Mouse (Mus musculus): ENCODE measurements around the gene Nemp1. TPM values are rescaled to one million over a fixed set of nuclear protein-coding genes. Genes with fewer than 3 reads are reported as not detected.
A peak's percentile ranks its signal among the peaks of the same experiment; 100 is the strongest.

Nemp1 gene
- polyA plus RNA-seq, 1 experiment from 2014 or later: 11.8 TPM

DNA sequence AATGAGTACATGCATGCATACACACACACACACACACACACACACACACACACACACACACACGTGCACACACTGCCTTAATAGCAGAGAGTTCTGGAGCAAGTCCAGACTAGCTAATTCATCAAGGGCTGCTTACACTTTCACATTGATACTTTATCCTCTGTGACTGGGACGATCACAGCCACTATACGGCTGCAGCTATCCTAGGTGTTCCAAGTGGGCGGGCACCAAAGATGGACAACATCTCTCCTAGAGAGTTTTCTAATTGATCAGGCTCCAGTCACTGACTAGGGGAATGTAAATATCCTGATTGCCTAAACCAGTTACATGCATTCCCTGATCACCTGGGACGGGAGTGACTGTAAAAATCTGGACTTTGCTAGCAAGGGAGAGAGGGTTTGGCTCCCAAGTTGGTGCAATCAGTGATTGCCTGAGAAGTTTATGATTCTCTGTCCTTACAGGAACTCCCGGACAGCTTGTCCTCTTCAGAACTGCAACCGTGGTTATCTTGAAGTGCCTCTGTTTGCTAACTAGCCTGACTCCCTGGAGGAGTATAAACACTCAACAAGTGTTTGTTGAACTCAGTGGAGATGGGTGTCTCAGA, 33.9 kb upstream of the Nemp1 start:
- Histone ChIP-seq H3K9ac (ENCODE audit: low read length) (no peak overlapping the region), H3K4me3 (ENCODE audit: control insufficient read depth in 1 of 2, insufficient read depth in 1 of 2, low read depth in 1 of 2, low read length in 2 of 2) (no peak overlapping the region), H3K27me3 (ENCODE audit: control insufficient read depth, insufficient read depth, low read length) (no peaks in the 10 kb centered on the region), H3K9me3 (ENCODE audit: control insufficient read depth, low read length) (no peaks in the 10 kb centered on the region), H3K4me2 (ENCODE audit: low read length) (no peak overlapping the region), H3K4me1 (ENCODE audit: control insufficient read depth in 2 of 2, insufficient read depth in 2 of 2, low read length in 2 of 2) (peaks cover 0 to 4% of the 10 kb centered on the region in 2 experiments; a peak in 1 of 4 replicates), H3K36me3 (ENCODE audit: control insufficient read depth, insufficient read depth, low read length) (no peaks in the 10 kb centered on the region), H3K27ac (replicated peaks in 1 of 2; ENCODE audit: control insufficient read depth in 1 of 2, insufficient read depth in 1 of 2, low read depth in 2 of 2, low read length in 2 of 2) (no peak overlapping the region)
- WGBS: 52% methylated on average over 7 of the region's 7 CpGs
- ATAC-seq (ENCODE audit: insufficient number of reproducible peaks, insufficient read depth, low FRiP score, low read depth): no peak

DNA sequence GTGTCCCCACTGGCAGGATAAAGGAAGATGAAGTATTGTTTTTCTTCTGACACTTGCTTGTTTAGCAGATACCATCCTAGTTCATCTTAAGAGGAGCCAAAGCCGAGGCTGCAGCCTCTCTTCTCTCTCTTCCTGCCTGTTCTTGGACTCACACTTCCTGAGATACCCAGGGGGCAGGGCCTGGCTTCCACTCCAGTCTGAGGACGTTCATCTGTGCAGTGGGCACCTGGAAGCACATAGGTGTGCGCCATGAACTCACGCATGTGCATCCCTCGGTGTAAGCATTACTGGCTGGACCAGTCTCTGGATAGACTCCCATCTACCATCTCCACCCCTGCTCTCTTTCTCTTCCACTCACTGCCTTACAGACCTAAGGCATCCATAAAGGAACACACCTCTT, 26.3 kb upstream of the Nemp1 start:
- Histone ChIP-seq H3K27me3 (ENCODE audit: control insufficient read depth, insufficient read depth, low read length) (no peaks in the 10 kb centered on the region), H3K4me3 (ENCODE audit: control insufficient read depth in 1 of 2, insufficient read depth in 1 of 2, low read depth in 1 of 2, low read length in 2 of 2) (no peak overlapping the region), H3K9me3 (ENCODE audit: control insufficient read depth, low read length) (no peaks in the 10 kb centered on the region), H3K36me3 (ENCODE audit: control insufficient read depth, insufficient read depth, low read length) (no peaks in the 10 kb centered on the region), H3K9ac (ENCODE audit: low read length) (no peak overlapping the region), H3K4me1 (ENCODE audit: control insufficient read depth in 2 of 2, insufficient read depth in 2 of 2, low read length in 2 of 2) (peaks cover 11 to 12% of the 10 kb centered on the region in 2 experiments), H3K27ac (replicated peaks in 1 of 2; ENCODE audit: control insufficient read depth in 1 of 2, insufficient read depth in 1 of 2, low read depth in 2 of 2, low read length in 2 of 2) (no peak overlapping the region), H3K4me2 (ENCODE audit: low read length) (no peak overlapping the region)
- no peak for ATAC-seq (ENCODE audit: insufficient number of reproducible peaks, insufficient read depth, low FRiP score, low read depth)
- 51% methylated on average over 5 of the region's 5 CpGs for WGBS

GRCm38 (mm10) chr10:127641861-127642771, 24.6 kb upstream of the Nemp1 start:
- H3K36me3 ChIP-seq (ENCODE audit: control insufficient read depth, insufficient read depth, low read length): peaks cover 4% of the 10 kb centered on the region
- H3K9ac ChIP-seq (ENCODE audit: low read length): peak overlapping the region; percentile 92
- ATAC-seq (ENCODE audit: insufficient number of reproducible peaks, insufficient read depth, low FRiP score, low read depth): peak; percentile 54
- H3K27me3 ChIP-seq (ENCODE audit: control insufficient read depth, insufficient read depth, low read length): no peaks in the 10 kb centered on the region
- H3K27ac ChIP-seq (replicated peaks in 1 of 2; ENCODE audit: control insufficient read depth in 1 of 2, insufficient read depth in 1 of 2, low read depth in 2 of 2, low read length in 2 of 2): peak overlapping the region; percentile 89 to 94
- 5% methylated on average over 19 of the region's 19 CpGs for WGBS
- H3K9me3 ChIP-seq (ENCODE audit: control insufficient read depth, low read length): no peaks in the 10 kb centered on the region
- peaks cover 8 to 12% of the 10 kb centered on the region in 2 experiments for H3K4me1 ChIP-seq (ENCODE audit: control insufficient read depth in 2 of 2, insufficient read depth in 2 of 2, low read length in 2 of 2)
- peak overlapping the region; percentile 94 for H3K4me2 ChIP-seq (ENCODE audit: low read length)
- peak overlapping the region; percentile 66 to 70 for H3K4me3 ChIP-seq (ENCODE audit: control insufficient read depth in 1 of 2, insufficient read depth in 1 of 2, low read depth in 1 of 2, low read length in 2 of 2)

GRCm38 (mm10) chr10:127642772-127643552, 23.7 kb upstream of the Nemp1 start, which contains the start of gene Stat6:
Gene Stat6 (plus strand): TSS chr10:127642986.
- Histone ChIP-seq H3K27ac (replicated peaks in 1 of 2; ENCODE audit: control insufficient read depth in 1 of 2, insufficient read depth in 1 of 2, low read depth in 2 of 2, low read length in 2 of 2) (peak within 1 kb of the TSS; percentile 89 to 94), H3K4me1 (ENCODE audit: control insufficient read depth in 2 of 2, insufficient read depth in 2 of 2, low read length in 2 of 2) (peaks cover 7 to 12% of the 10 kb centered on the region in 2 experiments), H3K9ac (ENCODE audit: low read length) (peak within 1 kb of the TSS; percentile 92), H3K4me2 (ENCODE audit: low read length) (peak within 1 kb of the TSS; percentile 94), H3K36me3 (ENCODE audit: control insufficient read depth, insufficient read depth, low read length) (peaks cover 13% of the 10 kb centered on the region), H3K4me3 (ENCODE audit: control insufficient read depth in 1 of 2, insufficient read depth in 1 of 2, low read depth in 1 of 2, low read length in 2 of 2) (peak within 1 kb of the TSS; percentile 66 to 70), H3K27me3 (ENCODE audit: control insufficient read depth, insufficient read depth, low read length) (no peaks in the 10 kb centered on the region), H3K9me3 (ENCODE audit: control insufficient read depth, low read length) (no peaks in the 10 kb centered on the region)
- peak; percentile 62 for ATAC-seq (ENCODE audit: insufficient number of reproducible peaks, insufficient read depth, low FRiP score, low read depth)
- WGBS: under 1% methylated on average over 36 of the region's 37 CpGs

- H3K27ac ChIP-seq (replicated peaks in 1 of 2; ENCODE audit: control insufficient read depth in 1 of 2, insufficient read depth in 1 of 2, low read depth in 2 of 2, low read length in 2 of 2): peak overlapping the region; percentile 89 to 94
- WGBS: 1% methylated on average over 25 of the region's 25 CpGs
These were observed 23.0 kb upstream of the Nemp1 start for GRCm38 (mm10) chr10:127643553-127644238.

GRCm38 (mm10) chr10:127645791-127646190, 20.9 kb upstream of the Nemp1 start:
- H3K36me3 ChIP-seq (ENCODE audit: control insufficient read depth, insufficient read depth, low read length): peaks cover 38% of the 10 kb centered on the region
- H3K4me3 ChIP-seq (ENCODE audit: control insufficient read depth in 1 of 2, insufficient read depth in 1 of 2, low read depth in 1 of 2, low read length in 2 of 2): no peak overlapping the region
- peaks cover 7 to 12% of the 10 kb centered on the region in 2 experiments for H3K4me1 ChIP-seq (ENCODE audit: control insufficient read depth in 2 of 2, insufficient read depth in 2 of 2, low read length in 2 of 2)
- no peaks in the 10 kb centered on the region for H3K27me3 ChIP-seq (ENCODE audit: control insufficient read depth, insufficient read depth, low read length)
- no peak overlapping the region for H3K27ac ChIP-seq (replicated peaks in 1 of 2; ENCODE audit: control insufficient read depth in 1 of 2, insufficient read depth in 1 of 2, low read depth in 2 of 2, low read length in 2 of 2)
- no peak for ATAC-seq (ENCODE audit: insufficient number of reproducible peaks, insufficient read depth, low FRiP score, low read depth)
- no peak overlapping the region for H3K9ac ChIP-seq (ENCODE audit: low read length)
- 61% methylated on average over 2 of the region's 2 CpGs for WGBS
- no peaks in the 10 kb centered on the region for H3K9me3 ChIP-seq (ENCODE audit: control insufficient read depth, low read length)
- H3K4me2 ChIP-seq (ENCODE audit: low read length): no peak overlapping the region

More at GRCm38 (mm10) chr10:127643553-127644238, 23.0 kb upstream of the Nemp1 start:
- peak overlapping the region; percentile 94 for H3K4me2 ChIP-seq (ENCODE audit: low read length)
- ATAC-seq (ENCODE audit: insufficient number of reproducible peaks, insufficient read depth, low FRiP score, low read depth): peak; percentile 68
- H3K4me1 ChIP-seq (ENCODE audit: control insufficient read depth in 2 of 2, insufficient read depth in 2 of 2, low read length in 2 of 2): peaks cover 7 to 12% of the 10 kb centered on the region in 2 experiments
- no peaks in the 10 kb centered on the region for H3K9me3 ChIP-seq (ENCODE audit: control insufficient read depth, low read length)
- no peaks in the 10 kb centered on the region for H3K27me3 ChIP-seq (ENCODE audit: control insufficient read depth, insufficient read depth, low read length)
- H3K36me3 ChIP-seq (ENCODE audit: control insufficient read depth, insufficient read depth, low read length): peaks cover 20% of the 10 kb centered on the region
- peak overlapping the region; percentile 66 to 70 for H3K4me3 ChIP-seq (ENCODE audit: control insufficient read depth in 1 of 2, insufficient read depth in 1 of 2, low read depth in 1 of 2, low read length in 2 of 2)
- peak overlapping the region; percentile 92 for H3K9ac ChIP-seq (ENCODE audit: low read length)

Measured in heart, embryonic 14.5 days (tissue).